Mouse (Mus musculus) spleen, embryonic (tissue): ENCODE measurements at regions not wholly inside any gene's neighbourhood (a gene's known extent, or its start where the extent isn't known, plus 50 kb on each side); places are given as distances from the start of the nearest gene placed in this dataset.

ENCODE experiments used
- CTCF ChIA-PET: fragments of 350-600 bp; sonication (Branson Sonifier 250); formaldehyde crosslinking; loops from one replicate; lab custom pipeline; 2022; lab: Charles Lee

- CTCF ChIA-PET, result no interaction called here
Observed at GRCm38 (mm10) chr1:91735436-91735835, 65.8 kb upstream of the Twist2 start.

DNA sequence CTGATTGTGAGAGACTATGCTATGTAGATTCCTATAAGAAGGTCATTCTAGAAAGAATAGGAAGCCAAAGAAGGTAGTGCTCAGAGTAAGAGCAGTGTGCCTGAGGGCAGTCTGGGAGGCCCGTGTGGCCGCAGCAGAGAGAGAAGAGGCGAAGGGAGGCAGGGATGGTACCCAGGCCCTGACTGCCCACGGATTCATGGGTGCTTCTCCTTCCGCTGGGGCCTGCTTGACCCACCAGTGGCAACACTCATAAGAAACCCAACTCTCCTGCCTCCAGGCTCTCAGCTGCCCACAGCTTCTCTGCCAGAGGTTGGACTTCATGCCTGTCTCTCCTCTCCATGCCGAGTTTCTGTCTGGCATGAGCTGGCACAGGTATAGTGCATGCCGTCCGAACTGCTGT lies 60.6 kb upstream of the Twist2 start:
- CTCF ChIA-PET, result interaction anchor here (0.6 kb wide), 1 partner anchor 1798 kb away, joined by 3 read pairs; no protein-coding TSS in a partner anchor

- CTCF ChIA-PET, result no interaction called here
Observed at GRCm38 (mm10) chr1:91742031-91742430, 59.2 kb upstream of the Twist2 start.

GRCm38 (mm10) chr1:91742914-91743313 lies 58.3 kb upstream of the Twist2 start:
- CTCF ChIA-PET, result no interaction called here

GRCm38 (mm10) chr1:91744076-91744475 lies 57.2 kb upstream of the Twist2 start:
- CTCF ChIA-PET, result no interaction called here

GRCm38 (mm10) chr1:91744701-91745100 lies 56.6 kb upstream of the Twist2 start:
- CTCF ChIA-PET, result no interaction called here

- CTCF ChIA-PET, result no interaction called here
Observed at GRCm38 (mm10) chr1:91747583-91747982, 53.7 kb upstream of the Twist2 start.
